Comparison of ENCODE assay signal across 10 mouse cellular contexts in genomic region chr17:30194091-30194490, GRCm38 (mm10).
DNase-seq lines count a peak whose midpoint lies in the region; ATAC-seq lines count a peak whose summit lies in the region.
"Had no signal": no experiment of that assay in that cellular context is flagged by ENCODE, and none has a peak within 500 bp of the region (broad histone marks: within the 10 kb centered on the region; RNA-seq: fewer than 3 reads in every experiment).

No protein-coding gene starts in this region.

- H3K27me3 ChIP-seq in limb, embryonic 15.5 days: no peaks in the 10 kb centered on the region
- H3K27me3 ChIP-seq in limb, embryonic 10.5 days (ENCODE audit: low read depth, poor library complexity, severe bottlenecking): no peaks in the 10 kb centered on the region
- H3K27me3 ChIP-seq in hindbrain, embryonic 13.5 days: no peaks in the 10 kb centered on the region
- H3K27me3 ChIP-seq in intestine, embryonic 16.5 days (replicated peaks; ENCODE audit: control insufficient read depth, insufficient read depth, low read length): no peaks in the 10 kb centered on the region
- H3K27me3 ChIP-seq: forebrain, embryonic 15.5 days; liver, embryonic 15.5 days had no signal

- H3K4me2 ChIP-seq in limb, embryonic 15.5 days: no peak overlapping the region
- no peak overlapping the region for H3K4me2 ChIP-seq in hindbrain, embryonic 13.5 days
- no peak overlapping the region for H3K4me2 ChIP-seq in intestine, embryonic 16.5 days (ENCODE audit: low read depth, low read length)
- H3K4me2 ChIP-seq: forebrain, embryonic 15.5 days; liver, embryonic 15.5 days had no signal

- no peak overlapping the region for H3K9ac ChIP-seq in limb, embryonic 15.5 days
- no peak overlapping the region for H3K9ac ChIP-seq in hindbrain, embryonic 13.5 days
- no peak overlapping the region for H3K9ac ChIP-seq in intestine, embryonic 16.5 days (ENCODE audit: low read depth, low read length)
- H3K9ac ChIP-seq: forebrain, embryonic 15.5 days; liver, embryonic 15.5 days had no signal

- WGBS in limb, embryonic 15.5 days: 52% methylated on average over 3 of the region's 3 CpGs
- WGBS in limb, embryonic 10.5 days: 62% methylated on average over 3 of the region's 3 CpGs
- WGBS in hindbrain, embryonic 13.5 days: 67% methylated on average over 3 of the region's 3 CpGs
- 51% methylated on average over 3 of the region's 3 CpGs for WGBS in intestine, embryonic 16.5 days

- peaks cover 10% of the 10 kb centered on the region for H3K36me3 ChIP-seq in limb, embryonic 15.5 days
- H3K36me3 ChIP-seq in limb, embryonic 10.5 days: peaks cover 36% of the 10 kb centered on the region
- H3K36me3 ChIP-seq in hindbrain, embryonic 13.5 days: peaks cover 4% of the 10 kb centered on the region; the same call in 1 of the 2 replicates
- no peaks in the 10 kb centered on the region for H3K36me3 ChIP-seq in intestine, embryonic 16.5 days (ENCODE audit: control insufficient read depth, insufficient read depth, low read length)
- H3K36me3 ChIP-seq: forebrain, embryonic 15.5 days had no signal

- no peak for ATAC-seq in limb, embryonic 15.5 days (ENCODE audit: insufficient number of reproducible peaks, low FRiP score, low TSS enrichment, low read depth)
- no peak for ATAC-seq in hindbrain, embryonic 13.5 days (ENCODE audit: low FRiP score)
- ATAC-seq in intestine, embryonic 16.5 days: no peak
- ATAC-seq: forebrain, embryonic 15.5 days had no signal

- no peak overlapping the region for H3K4me3 ChIP-seq in limb, embryonic 15.5 days
- H3K4me3 ChIP-seq in limb, embryonic 10.5 days: no peak overlapping the region
- no peak overlapping the region for H3K4me3 ChIP-seq in hindbrain, embryonic 13.5 days
- H3K4me3 ChIP-seq in intestine, embryonic 16.5 days (ENCODE audit: low read length): no peak overlapping the region
- H3K4me3 ChIP-seq: forebrain, embryonic 15.5 days; liver, embryonic 15.5 days had no signal

- peaks cover 67% of the 10 kb centered on the region for H3K4me1 ChIP-seq in limb, embryonic 15.5 days
- H3K4me1 ChIP-seq in limb, embryonic 10.5 days: peaks cover 79% of the 10 kb centered on the region
- H3K4me1 ChIP-seq in hindbrain, embryonic 13.5 days (replicated peaks): peaks cover 95% of the 10 kb centered on the region
- H3K4me1 ChIP-seq in intestine, embryonic 16.5 days (ENCODE audit: control insufficient read depth, insufficient read depth, low read length): peaks cover 20% of the 10 kb centered on the region

- 0 out of 2 replicates have a peak overlapping the region, but pooled peaks have one; percentile 12 for H3K27ac ChIP-seq in limb, embryonic 15.5 days
- no peak overlapping the region for H3K27ac ChIP-seq in limb, embryonic 10.5 days
- peak overlapping the region; percentile 88 for H3K27ac ChIP-seq in hindbrain, embryonic 13.5 days
- no peak overlapping the region for H3K27ac ChIP-seq in intestine, embryonic 16.5 days (ENCODE audit: low read length)
- H3K27ac ChIP-seq: liver, embryonic 15.5 days had no signal

- H3K9me3 ChIP-seq in limb, embryonic 15.5 days: no peaks in the 10 kb centered on the region
- no peaks in the 10 kb centered on the region for H3K9me3 ChIP-seq in limb, embryonic 10.5 days (replicated peaks)
- H3K9me3 ChIP-seq in hindbrain, embryonic 13.5 days: no peaks in the 10 kb centered on the region
- H3K9me3 ChIP-seq in intestine, embryonic 16.5 days (ENCODE audit: control insufficient read depth, low read length): no peaks in the 10 kb centered on the region
- H3K9me3 ChIP-seq: forebrain, embryonic 15.5 days; liver, embryonic 15.5 days had no signal

- DNase-seq in heart, adult 11 months: peak; percentile 74
- no peak for DNase-seq in heart, adult 8-10 months (ENCODE audit: low spot score)
- DNase-seq in limb, embryonic 10.5 days (ENCODE audit: low spot score): no peak
- peak; percentile 8 for DNase-seq in adrenal gland, postnatal 10 days
- DNase-seq in B cell, adult 2 months: no peak

Comparison
In these comparisons a context has a peak if more than half of its experiments do, and no peak if none do; other contexts are left out.
1. DNase-seq: peak in heart, adult 11 months (single experiment) and adrenal gland, postnatal 10 days (single experiment); none in heart, adult 8-10 months (single experiment), limb, embryonic 10.5 days (single experiment) and B cell, adult 2 months (0 of 2).
2. H3K27ac ChIP-seq: peak in limb, embryonic 15.5 days (single experiment) and hindbrain, embryonic 13.5 days (single experiment); none in limb, embryonic 10.5 days (single experiment) and intestine, embryonic 16.5 days (single experiment).